Mouse (Mus musculus) embryonic fibroblast, embryonic 13.5 days (primary cell): ENCODE data around the gene Tex12.

ENCODE experiments used
- CTCF ChIP-seq: IDR thresholded peaks from 2 replicates; pipeline ENCODE4 v1.5.1; 2011; ENCODE audit warnings: mild to moderate bottlenecking, control low read depth, low read length, moderate library complexity, borderline replicate concordance; ENCODE audit not compliant: insufficient read depth
- POLR2A ChIP-seq: IDR thresholded peaks from 2 replicates; pipeline ENCODE4 v1.6.1; 2011; ENCODE audit warnings: low read depth, mild to moderate bottlenecking, control low read depth, low read length, moderate library complexity

- no peak for TF ChIP-seq CTCF
- no peak for TF ChIP-seq POLR2A
Measured at GRCm38 (mm10) chr9:50594794-50595417, 33.8 kb upstream of the Tex12 start.
